Mouse (Mus musculus): ENCODE results near the gene Ankrd35.
"Not testable (repeated sequence)": the region's sequence is repeated elsewhere in the genome, so short reads cannot be mapped to it uniquely, and the experiment has no call there.

The Ankrd35 gene

DNA sequence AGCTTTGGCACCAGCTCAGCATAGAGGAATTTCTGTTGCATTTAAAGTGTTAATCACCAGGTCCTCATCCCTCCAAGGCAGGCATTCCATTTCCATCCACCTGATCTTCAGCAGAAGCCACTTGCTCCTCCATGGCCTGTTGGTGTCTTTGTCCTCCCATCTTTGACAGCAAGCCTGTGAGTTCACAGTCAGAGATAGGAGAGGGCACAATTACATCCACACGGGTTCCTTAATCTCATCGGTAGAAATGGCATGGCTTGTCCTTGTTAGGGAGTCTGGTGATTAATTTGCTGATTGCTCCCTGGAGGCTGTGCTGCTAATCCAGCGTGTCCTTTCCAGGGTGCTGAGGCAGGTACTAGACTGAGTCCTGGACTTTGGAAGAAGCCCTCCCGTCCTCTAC, 3.6 kb downstream of the Ankrd35 start:
- DNase-seq (ENCODE audit: low spot score) = no peak

DNA sequence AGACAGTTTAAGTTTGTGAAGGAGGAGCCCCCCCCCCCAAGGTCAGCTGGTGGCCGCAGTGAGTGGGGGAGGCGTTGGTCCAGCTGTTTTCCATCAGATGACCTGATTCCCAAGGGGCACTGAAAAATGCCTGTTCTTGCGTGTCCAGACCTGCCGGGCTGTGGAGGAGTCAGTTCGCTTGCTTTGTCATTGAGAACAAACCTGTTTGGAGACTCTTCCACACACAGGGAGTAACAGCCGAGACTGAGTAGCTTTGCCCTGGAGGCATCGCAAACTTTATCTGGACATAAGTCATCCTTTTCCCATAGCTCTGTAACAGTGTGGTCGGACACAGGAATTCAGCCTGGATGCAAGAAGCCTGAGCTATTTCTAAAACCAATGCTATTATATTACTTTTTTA, 4.5 kb downstream of the Ankrd35 start:
- no peak for DNase-seq (ENCODE audit: low spot score)

DNA sequence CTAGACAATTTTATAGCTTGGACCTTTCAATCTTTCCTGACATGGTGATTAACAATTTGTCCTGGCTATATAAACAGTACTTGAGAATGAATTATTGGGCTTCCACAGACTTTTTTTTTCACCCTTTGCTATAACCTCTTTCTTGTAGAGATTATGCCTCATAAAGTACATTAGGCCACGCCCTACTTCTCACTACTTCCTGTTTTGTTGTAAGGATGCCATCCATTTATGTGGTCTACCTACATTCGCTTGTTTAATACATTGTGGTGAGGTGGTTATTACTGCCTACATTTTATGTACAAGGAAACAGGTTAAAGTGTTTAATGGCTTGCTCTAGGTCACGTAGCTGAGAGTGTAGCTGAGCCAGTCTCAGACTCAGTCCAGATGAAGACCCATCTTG, 5.2 kb downstream of the Ankrd35 start:
- DNase-seq (ENCODE audit: low spot score) = no peak

DNA sequence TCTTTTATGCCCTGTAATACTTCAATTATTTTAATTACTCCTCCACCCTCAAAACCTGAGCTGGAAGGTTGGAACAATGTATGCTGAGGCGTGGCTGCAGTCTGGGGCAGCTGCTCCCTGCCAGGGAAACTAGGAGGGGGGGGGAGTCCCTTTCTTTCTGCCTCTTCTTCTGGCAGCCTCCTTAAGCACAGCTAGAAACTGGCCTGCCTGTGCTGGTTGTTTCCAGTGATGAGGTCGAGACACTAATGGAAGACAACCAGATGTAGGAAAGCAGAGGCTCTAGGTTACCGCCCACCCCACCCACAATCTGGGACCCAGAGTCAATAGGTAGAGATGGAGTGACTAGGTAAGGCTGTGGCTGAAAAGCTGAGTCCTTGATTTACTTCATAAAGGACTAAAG, 5.8 kb downstream of the Ankrd35 start:
- no peak for DNase-seq (ENCODE audit: low spot score)

DNA sequence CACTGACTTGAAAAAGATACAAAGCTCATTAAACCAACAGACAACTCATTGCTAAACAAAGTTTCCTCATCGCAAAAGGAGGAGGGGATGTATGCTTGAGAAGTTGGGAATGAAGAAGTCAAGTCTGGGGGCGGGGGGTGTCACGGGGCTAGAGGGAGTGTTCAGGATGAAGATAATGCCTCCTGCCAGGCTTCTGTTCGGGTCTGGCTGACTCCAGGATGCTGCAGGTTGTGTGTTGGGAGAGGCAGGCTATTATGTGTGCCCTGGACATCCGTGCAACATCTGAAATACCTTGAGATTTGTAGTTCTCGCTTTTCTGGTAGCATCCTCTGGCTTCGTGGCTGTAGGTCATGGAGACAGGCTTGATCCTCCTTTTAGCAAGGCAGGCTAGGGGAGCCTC, 8.5 kb downstream of the Ankrd35 start:
- DNase-seq (ENCODE audit: low spot score) = no peak

DNA sequence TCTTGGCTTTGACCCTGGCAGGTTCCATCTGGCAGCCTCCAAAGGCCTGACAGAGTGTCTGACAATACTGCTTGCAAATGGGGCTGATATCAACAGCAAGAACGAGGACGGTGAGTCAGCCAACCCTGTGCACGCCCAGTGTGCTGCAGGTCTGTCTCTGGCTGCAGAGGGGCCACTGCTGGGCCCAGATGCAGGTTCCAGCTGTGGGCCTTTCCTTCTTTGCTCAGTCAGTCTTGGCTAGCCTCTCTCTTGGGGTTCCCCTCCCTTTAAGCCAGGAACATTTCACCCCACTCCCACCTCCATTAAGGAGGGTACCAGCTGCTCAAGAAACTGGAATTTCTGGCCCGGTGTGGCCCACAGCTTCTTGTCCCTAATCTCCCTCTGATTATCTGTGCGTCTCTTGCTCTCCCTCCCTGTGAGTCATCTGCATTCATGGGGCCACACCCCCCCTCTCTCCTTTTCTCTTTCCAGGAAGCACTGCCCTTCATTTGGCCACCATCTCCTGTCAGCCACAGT, 9.3 kb downstream of the Ankrd35 start:
- no peak for DNase-seq (ENCODE audit: low spot score)

DNA sequence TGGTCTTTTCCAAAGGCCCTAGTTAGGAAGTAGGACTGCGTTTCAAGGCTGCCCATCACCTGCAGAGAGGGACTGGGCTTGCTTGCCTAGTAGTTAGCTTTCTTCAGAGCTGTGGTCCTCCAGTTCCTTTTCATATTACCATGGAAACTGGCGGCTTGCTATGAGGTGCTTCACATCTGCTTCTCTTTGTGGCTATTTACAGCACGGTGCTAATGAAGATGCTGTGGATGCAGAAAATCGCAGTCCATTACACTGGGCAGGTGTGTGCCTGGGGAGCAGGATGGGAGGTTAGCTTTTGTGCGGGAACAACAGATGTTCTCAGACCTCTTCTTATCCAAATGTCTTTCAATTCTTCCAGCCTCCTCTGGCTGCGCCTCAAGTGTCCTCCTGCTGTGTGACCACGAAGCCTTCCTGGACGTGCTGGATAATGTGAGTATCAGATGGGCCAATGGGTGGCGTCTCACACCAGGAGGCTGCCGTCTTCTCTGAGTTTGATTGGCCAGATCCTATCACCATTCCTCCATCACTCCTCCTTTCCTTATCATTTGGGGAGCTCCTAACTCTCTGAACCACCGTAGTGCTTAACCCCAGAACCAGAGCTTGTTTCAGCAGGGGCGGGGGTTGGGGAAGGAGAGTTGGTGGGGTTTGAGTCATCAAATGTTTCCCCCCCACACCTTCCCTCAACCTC, 10.5 kb downstream of the Ankrd35 start:
- DNase-seq (ENCODE audit: low spot score) = no peak

DNA sequence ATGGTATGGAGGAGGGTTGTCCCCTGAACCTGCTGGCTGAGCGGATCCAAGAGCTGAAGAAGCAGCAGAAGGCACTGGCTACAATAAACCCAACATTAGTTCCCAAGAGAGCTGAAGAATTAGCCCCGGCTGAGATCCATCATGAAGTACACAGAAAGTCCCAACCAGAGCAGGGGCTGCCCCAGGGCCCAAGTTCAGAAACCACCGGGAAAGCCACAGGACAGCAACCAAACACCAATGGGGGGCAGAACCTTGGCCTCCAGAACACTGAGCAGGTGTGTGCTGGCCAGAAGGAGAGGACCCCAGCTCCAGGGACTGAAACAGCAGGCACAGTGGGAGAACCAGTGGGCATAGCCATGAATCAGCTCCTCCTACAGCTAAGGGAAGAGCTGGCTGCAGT, 13.6 kb downstream of the Ankrd35 start:
- no peak for DNase-seq (ENCODE audit: low spot score)

DNA sequence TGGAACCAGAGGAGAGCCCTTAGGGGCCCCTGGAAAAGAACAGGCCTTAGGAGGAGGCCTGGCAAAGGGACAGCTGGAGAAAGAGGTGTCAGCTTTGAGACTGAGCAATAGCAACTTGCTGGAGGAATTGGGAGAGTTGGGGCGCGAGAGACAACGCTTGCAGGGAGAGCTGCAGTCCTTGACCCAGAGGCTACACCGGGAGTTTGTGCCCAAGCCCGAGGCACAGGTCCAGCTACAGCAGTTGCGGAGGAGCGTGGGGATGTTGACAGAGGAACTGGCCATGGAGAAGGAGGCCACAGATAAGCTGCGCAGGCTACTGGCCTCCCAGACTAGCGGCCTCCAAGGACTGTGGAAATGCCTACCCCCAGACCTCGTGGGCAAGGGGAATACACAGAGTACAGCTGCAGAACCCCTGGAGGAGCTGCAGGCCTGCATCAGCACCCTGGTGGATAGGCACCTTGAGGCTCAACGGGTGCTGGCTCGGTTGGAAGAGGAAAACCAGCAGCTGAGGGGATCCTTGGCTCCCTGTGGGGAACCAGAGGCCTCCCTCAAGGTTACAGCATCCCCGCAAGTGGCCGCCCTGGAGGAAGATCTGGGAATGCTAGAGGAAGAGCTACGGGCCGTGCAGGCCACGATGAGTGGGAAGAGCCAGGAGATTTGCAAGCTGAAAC, 14.4 kb downstream of the Ankrd35 start:
- DNase-seq (ENCODE audit: low spot score) = no peak

DNA sequence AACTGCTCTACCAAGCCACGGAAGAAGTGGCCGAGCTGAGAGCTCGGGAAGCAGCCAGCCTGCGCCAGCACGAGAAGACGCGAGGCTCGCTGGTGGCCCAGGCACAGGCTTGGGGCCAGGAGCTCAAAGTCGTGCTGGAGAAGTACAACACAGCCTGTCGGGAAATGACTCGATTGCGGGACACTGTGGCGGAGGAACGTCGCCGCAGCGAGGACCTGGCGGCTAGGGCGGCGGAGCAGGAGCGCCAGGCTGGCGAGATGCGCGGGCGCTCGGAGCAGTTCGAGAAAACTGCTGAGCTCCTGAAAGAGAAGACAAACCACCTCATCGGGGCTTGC, 14.9 kb downstream of the Ankrd35 start:
- DNase-seq (ENCODE audit: low spot score) = no peak

DNA sequence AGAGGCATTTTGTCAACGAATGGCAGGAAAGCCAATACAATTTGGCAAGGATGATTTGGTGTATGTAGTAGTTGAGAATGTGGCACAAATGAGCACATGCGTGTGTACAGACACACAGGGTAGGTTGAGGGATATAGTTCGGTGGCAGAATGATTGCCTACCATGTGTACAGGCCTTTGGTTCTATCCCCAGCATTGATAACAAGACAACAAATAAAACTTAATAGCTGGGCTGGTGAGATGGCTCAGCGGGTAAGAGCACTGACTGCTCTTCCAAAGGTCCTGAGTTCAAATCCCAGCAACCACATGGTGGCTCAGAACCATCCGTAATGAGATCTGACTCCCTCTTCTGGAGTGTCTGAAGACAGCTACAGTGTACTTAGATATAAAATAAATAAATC, 16.1 kb downstream of the Ankrd35 start:
- not testable (repeated sequence) for DNase-seq (ENCODE audit: low spot score)

DNA sequence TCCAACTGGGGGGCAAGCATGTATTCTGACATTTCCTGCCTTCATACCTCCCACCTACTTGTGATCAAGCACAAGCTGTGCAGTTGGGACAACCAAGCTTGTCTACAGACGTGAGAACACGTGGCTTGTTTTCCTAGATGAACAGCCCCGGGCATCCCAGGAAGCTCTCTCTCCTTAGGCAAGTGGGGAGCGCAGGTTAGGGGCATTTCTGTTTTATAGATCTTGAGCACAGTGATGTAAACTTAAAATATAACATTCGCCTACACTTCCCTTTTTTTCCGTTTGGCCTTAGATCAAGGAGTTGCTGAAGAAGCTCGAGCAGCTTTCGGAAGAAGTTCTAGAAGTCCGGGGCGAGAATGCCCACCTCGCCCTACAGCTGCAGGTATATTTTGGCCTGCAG, 18.9 kb downstream of the Ankrd35 start:
- DNase-seq (ENCODE audit: low spot score) = no peak

DNA sequence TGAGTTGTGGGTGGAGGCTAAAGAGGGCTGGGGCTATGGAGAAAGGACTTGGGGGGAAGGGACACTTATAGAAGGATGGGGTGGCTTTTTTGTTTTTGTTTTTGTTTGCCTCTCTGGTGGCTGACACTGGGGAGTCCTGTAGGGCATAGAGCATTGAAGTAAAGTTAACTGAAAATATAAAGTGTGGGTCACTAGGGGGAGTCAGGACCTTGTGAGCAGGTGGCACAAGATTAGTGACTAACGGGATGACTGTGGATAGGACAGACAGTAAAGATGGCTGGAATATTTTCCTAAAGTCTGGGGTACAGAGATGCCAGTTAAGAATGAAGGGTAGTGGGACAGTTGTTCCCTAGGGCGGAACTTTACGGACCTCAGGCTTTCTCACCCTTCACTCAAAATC, 20.4 kb downstream of the Ankrd35 start:
- no peak for DNase-seq (ENCODE audit: low spot score)

DNA sequence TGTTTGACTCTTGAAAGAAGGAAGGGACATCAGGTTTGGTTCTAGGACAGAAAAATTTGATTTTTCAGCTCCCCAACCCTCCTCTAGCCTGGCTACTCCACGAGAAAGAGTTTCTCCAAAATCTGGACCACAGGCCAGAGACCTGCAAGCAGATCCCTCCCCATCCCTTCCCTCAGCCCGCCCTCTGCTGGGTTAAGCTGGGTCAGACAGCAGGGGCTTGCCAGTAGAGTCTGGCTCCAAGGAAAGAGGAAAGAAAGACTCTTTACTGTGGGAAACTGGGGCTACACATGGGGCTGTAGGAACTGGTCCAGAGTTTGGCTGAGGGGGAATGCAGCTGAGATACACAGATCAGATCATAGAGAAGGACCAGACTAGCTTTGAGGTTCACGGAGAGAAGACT, 22.6 kb downstream of the Ankrd35 start:
- no peak for DNase-seq (ENCODE audit: low spot score)

DNA sequence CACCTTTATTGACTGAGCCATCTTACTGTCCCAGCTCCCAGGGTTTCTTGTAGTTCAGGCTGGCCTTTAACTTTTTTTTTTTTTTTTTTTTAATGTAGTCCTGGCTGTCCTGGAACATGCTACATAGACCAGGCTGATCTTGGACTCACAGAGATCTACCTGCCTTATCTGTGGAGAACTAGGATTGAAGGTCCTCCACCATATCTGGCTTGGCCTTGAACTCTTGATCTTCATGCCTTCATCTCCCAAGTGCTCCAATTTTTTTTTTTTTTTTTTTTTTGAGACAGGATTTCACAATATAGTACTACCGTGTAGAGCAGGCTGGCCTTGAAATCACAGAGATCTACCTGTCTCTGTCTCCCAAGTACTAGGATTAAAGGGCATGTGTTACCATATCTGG, 23.6 kb downstream of the Ankrd35 start:
- no peak for DNase-seq (ENCODE audit: low spot score)

DNA sequence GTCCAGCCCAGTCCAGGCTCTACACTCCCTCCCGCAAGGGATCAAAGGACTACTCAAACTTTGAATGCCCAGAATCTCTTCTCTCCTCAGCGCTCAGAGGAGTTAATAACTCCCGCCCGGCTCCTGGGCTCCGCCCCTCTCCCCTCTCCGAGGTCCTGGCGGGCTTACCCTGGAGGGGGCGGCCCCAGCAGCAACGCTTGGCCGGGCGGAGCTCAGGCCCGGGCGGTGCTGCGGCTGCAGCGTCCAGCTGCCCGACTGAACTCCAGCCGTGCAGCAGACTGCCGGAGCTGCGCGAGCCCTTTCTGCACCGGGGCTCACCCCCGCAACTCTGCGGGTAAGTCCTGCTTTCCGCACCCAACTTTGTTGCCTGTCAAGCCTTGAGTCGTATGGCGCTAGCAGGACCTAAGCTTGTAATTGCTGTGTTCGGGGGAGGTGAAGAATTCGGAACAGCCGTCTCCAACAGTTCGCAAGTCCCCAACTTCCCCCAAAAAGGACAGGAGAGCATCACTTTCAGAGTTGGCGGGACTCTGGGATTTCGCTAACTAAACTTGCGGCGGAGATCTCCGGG, 26.4 kb downstream of the Ankrd35 start, which contains the start of gene Pias3:
Pias3 (plus strand) TSS at position 187 of the 568 bp plus-strand sequence.
- DNase-seq (ENCODE audit: low spot score) = peak; percentile 86

DNA sequence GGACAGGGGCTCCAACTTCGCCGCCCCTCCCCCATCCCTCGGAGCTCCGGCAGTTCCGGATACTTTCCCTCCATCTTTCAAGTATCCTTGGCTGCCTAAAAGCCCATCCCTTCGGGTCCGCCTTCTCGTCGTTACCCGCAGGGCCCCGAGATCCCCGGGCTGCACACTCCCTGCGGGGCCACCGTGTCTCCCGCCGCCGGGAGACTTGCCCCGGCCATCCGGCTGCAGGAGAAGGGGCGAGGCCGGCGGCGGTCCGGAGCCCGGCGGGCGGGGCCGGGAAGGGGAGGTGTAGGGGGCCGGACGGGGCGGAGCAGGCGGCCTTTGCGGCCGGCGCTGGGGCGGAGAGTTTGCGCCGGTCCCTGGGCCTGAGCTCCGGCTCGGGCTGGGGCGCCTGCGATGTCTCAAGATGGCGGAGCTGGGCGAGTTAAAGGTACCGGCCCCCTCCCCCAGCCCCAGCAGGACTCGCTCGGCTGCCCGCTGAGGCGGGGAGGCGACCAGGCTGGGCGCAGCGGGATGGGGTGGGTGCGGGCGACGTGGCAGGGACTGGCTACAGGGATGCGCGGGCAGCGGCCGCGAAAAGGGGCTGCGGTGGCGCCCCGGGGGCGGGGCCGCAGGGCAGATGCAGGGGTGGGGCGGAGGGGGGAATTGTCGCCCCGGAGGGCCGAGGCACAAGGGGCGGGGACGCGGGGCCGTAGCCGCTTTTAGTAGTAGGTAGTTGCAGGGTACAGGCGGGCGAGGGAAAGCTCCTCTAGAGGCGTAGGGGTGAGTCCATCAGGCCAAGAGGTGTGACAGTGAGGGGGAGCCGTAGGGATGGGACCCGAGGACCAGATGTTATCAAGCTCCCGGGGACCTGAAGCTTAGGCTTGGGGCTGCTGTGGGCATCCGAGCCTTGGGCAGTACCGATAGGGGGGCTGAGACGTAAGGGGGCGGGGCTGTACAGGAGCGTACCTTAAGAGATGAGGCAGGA, 27.1 kb downstream of the Ankrd35 start:
- peak; percentile 92 for DNase-seq (ENCODE audit: low spot score)

DNA sequence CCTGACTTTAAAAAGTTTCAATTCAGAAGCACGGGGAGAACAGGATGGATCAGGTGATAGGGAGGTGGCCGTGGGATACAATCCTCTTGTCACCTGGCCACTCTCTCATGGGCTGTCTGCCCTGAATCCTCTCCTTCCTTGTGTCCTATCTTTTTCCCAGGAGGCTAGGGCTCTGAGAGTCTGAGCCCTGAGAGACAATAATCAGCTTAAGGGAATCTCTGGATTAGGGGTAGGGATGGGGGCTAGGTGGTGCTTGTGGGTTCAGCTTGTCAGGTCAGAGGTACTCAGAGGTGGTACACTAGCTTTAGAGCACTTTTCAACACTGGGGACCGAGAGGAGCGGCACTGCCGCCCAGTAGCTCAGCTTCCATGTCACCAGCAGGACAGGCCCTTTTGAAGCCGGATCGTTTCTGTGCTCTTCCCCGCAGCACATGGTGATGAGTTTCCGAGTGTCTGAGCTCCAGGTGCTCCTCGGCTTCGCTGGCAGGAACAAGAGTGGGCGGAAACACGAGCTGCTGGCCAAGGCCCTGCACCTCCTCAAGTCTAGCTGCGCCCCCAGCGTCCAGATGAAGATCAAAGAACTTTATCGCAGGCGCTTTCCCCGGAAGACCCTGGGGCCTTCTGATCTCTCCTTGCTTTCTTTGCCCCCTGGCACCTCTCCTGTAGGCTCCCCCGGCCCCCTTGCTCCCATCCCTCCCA, 29.2 kb downstream of the Ankrd35 start:
- no peak for DNase-seq (ENCODE audit: low spot score)

DNA sequence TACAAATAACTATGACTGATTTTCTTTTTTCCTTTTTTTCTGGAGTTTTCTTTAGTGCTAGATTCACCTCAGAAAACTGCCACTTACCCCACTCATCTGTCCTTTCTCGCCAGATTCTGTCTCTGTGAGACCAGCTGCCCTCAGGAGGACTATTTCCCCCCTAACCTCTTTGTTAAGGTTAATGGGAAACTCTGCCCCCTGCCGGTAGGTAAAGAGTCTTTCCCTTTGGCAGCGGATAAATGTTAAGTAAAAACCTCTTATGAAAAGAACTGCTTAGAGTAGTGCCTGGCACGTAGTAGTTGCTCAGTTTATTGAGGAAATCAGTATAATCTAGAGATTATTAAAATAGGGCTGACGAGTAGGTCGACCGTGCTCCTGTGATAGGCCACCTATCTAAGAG, 30.4 kb downstream of the Ankrd35 start:
- DNase-seq (ENCODE audit: low spot score) = no peak

DNA sequence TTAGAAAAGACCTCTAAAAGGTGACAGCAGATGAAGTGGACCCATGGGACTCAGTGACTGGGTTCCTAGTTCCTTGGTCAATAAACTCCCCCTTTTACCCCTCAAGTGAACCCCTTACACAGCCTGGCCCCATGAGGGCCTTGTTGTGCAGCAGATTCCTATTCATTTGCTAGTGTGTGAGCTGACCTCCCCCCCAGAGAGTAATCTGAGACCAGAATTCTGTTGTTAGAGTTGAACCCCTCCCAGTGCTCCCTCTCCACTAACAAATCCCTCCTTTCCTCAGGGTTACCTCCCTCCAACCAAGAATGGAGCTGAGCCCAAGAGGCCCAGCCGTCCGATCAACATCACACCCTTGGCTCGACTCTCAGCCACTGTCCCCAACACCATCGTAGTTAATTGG, 31.1 kb downstream of the Ankrd35 start:
- DNase-seq (ENCODE audit: low spot score) = no peak

DNA sequence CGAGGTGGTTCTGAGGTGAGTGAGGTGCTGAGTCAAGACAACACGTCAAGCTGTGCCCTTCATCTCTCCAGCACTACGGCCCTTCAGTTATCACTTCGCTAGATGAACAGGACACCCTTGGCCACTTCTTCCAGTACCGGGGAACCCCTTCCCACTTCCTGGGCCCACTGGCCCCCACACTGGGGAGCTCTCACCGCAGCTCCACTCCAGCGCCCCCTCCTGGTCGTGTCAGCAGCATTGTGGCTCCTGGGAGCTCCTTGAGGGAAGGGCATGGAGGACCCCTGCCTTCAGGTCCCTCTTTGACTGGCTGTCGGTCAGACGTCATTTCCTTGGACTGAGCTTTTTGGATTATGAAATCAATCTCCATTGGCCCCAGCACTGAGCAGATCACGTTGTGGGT, 34.8 kb downstream of the Ankrd35 start:
- no peak for DNase-seq (ENCODE audit: low spot score)

DNA sequence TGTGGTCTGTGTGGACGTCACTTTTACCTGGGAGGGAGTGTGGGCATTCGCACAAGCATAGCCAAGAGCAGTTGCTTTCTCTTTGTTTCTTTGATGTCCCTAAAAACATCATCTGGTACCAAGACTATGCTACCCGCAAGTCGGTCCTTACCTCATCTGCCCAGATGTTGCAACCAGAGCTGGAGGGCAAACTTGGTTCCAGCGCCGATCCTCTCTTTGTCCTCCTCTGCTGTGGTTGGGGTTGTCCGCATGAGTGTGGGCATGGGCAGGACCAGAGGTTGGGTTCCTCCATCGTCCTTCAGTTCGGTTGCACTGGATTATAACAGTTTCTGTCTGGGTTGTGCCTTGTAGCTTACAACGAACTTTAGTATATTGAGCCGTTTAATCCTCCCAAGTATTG, 36.3 kb downstream of the Ankrd35 start:
- DNase-seq (ENCODE audit: low spot score) = no peak

All from yolk sac, embryonic 10.5 days (tissue).